Mouse (Mus musculus) left cerebral cortex, postnatal 14 days (tissue): ENCODE data around the gene Mrvi1. TPM values are rescaled to one million over a fixed set of nuclear protein-coding genes. Genes with fewer than 3 reads are reported as not detected.
"Not testable (repeated sequence)": the region's sequence is repeated elsewhere in the genome, so short reads cannot be mapped to it uniquely, and the experiment has no call there.

Source experiments
- DNase-seq, 2 experiments: peaks; one replicate each; pipeline ENCODE4 v3.0.0; 2021 to 2022; ENCODE audit warnings: low spot score in 2 of 2, mixed read lengths in 1 of 2
- intact Hi-C: fragments of 180-260 bp; cut with DNase I; formaldehyde crosslinking; loops from one replicate; pipeline ENCODE4 v1.15.1; 2025
- total RNA-seq, 2 experiments: library from RNA; stranded (reverse); gene quantifications; 2 replicates each; pipeline ENCODE4 v1.2.3; 2021

The Mrvi1 gene
- total RNA-seq, 2 experiments from 2014 or later, result 2.5 to 3.6 TPM

GRCm38 (mm10) chr7:110908209-110909144, 73.8 kb downstream of the Mrvi1 start:
- intact Hi-C loops, result no loop called here
- no peak for DNase-seq

- no peak for DNase-seq
- intact Hi-C loops, result no loop called here
Measured at GRCm38 (mm10) chr7:110906566-110906965, 75.7 kb downstream of the Mrvi1 start.

DNA sequence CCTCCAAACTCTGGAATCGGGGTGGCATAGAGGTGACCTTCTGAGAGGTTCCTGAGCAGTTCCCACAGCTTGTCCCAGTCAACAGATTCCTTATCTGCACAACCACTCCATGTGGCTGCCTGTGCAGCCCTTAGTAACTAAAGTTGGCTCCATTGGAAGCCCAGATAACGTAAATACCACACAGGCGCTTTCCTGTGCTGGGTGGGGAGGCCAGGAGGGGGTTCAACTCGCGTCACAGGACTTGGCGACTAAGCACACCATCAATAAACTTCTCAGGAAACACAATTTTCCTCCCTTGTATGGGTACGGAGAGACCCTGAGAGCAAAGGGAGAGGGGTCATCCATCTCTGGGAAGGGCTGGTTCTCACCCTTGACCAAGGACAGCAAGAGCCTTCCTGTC, 79.0 kb downstream of the Mrvi1 start:
- intact Hi-C loops, result no loop called here
- DNase-seq, result no peak

DNA sequence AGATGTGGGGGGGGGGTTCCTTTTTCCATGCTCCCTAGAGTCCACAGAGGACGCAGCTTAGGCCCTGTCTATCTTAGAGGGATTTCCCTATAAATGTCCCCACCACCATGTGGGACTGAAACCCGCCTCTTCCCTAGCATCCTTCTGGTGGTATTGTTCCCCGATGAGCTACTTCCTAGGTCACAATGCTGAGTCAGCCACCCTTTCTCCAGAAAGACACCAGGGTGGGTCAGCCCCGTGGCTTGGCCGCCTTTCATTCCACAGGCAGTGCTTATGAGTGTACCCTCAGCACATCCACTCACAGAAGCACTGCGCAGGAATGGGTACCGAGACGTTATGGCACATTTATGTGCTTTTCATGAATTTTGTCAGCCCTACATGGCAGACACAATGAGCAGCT, 85.1 kb downstream of the Mrvi1 start:
- intact Hi-C loops, result no loop called here
- DNase-seq, result no peak

- DNase-seq, result no peak
- intact Hi-C loops, result no loop called here
Measured at GRCm38 (mm10) chr7:110896453-110896852, 85.8 kb downstream of the Mrvi1 start.

DNA sequence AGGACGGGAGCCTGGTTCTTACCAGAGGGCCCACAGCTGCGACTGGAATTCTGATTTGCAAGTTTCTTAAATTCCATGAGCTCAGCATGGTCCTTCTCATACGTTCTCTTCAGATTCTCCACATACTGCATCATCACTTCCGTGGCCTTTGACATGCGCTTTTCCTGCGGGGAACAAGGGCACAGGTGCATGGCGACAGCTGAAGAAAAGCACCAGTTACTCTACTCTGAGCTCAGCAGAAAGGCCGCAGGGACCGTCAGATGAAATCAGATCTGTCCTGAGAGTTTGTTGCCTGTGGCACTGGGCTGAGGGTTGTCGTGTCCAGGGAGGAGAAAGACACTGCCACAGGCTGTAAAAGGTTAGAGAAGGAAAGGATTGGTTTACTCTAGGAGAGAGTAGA, 86.5 kb downstream of the Mrvi1 start:
- DNase-seq, intact Hi-C loops: not testable (repeated sequence)

GRCm38 (mm10) chr7:110894673-110895072, 87.6 kb downstream of the Mrvi1 start:
- no peak for DNase-seq
- intact Hi-C loops, result no loop called here

- no peak for DNase-seq
- intact Hi-C loops, result no loop called here
Measured at GRCm38 (mm10) chr7:110893943-110894610, 88.2 kb downstream of the Mrvi1 start.

DNA sequence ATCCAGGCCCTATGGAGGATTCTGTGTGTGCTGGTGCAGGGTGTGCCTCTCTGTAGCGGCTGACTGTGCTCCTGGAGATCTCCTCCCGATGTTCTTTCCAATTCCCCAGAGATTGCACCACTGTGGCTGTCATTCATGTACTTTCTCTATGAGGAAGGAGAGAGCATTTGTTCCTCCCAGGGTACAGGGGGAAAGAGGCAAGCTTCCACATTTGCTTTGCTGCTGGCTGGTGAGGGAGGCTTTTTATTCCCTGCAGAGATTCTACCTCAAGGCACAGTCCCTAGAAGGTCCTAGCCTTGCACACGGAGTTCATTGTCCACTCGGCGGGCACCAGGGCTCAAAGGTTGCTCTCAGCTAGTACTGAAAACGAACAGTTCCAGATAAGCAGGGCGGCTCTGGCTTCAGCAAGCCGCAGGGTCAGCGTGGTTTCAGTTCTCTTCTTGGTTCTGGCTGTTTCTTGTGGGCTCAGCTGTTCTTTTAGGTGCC, 90.7 kb downstream of the Mrvi1 start:
- peak; percentile 15 to 18 for DNase-seq
- intact Hi-C loops, result no loop called here

- no peak for DNase-seq
- intact Hi-C loops, result no loop called here
Measured at GRCm38 (mm10) chr7:110881746-110882333, 100.4 kb downstream of the Mrvi1 start.

- DNase-seq, result no peak
- intact Hi-C loops, result no loop called here
Measured at GRCm38 (mm10) chr7:110878028-110878427, 104.2 kb downstream of the Mrvi1 start.

DNA sequence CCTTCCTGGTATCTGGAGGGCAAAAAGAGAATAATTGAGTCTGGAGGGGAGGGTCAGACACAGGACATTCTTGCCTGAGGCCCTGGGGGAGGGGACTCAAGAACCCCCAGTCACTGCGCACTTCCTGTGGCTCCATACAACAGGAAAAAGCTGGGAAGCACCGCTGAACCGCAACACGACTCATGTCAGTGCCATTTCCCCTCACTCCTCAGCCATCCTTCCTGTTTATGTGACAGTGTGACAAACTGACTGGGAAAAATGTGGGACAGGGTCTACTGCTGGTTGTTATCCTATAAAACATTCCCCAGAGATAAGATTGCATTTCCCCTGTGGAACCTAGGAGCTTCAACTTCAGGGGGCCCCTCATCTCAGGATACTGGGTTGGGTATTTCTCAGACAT, 105.3 kb downstream of the Mrvi1 start:
- DNase-seq, result no peak
- intact Hi-C loops, result no loop called here

- DNase-seq, result no peak
- intact Hi-C loops, result no loop called here
Measured at GRCm38 (mm10) chr7:110868807-110869206, 113.5 kb downstream of the Mrvi1 start.

DNA sequence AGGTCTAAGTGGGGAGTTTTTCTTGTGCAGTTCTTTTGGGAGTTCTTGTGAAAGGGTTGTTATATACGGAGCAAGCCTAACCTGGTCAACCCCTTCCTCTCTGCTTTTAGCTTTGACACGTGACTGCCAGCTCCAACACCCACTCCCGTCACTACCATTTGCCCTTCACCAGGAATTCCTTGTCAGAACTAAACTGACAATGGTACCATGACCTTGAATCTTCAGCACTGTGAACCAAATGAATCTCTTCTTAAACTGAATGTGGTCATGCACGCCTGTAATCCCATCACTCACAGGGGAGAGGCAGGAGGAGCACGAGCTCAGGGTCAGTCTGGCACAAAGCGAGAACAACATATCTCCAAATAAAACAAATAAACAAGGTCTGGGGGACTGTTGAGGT, 115.1 kb downstream of the Mrvi1 start:
- DNase-seq, result no peak
- intact Hi-C loops, result no loop called here

DNA sequence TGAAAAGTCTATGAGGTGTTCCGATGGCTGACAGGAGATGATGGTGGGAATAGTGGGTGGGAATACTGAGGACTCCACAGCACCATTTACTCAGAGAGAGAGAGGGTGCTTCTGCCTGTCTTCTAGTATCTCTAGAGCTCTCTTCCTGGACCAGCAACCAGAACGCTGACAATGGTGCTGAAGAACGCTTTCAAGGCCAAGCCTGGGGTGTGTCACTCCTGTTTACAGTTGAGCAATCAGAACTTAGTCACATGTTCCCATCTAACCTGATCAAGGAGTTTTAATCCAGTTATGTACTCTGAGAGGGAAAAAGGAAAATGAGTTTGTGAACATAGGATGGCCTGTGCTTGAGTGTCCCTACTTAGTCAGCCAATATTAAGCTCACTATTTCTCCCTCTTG, 116.2 kb downstream of the Mrvi1 start:
- no peak for DNase-seq
- intact Hi-C loops, result no loop called here

DNA sequence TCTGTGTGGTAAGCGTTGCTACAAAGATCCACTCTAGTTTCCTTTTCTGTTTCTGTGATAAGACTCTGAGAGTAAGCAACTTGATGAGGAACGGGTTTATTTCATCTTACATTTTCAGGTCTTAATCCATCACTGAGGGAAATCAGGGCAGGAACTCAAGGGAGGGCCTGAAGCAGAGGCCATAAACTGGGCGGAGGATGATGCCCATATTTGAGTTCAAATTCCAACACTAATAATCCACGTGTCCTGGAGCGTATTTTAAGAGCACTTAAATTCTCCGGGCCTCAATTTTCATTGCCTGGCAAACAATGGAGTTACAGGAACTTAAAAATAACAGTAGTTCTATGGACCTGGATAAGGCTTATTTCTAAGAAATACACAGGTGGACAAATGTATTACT, 116.7 kb downstream of the Mrvi1 start:
- intact Hi-C loops, result no loop called here
- no peak for DNase-seq

GRCm38 (mm10) chr7:110865038-110865437, 117.2 kb downstream of the Mrvi1 start:
- DNase-seq, result no peak
- intact Hi-C loops, result no loop called here

DNA sequence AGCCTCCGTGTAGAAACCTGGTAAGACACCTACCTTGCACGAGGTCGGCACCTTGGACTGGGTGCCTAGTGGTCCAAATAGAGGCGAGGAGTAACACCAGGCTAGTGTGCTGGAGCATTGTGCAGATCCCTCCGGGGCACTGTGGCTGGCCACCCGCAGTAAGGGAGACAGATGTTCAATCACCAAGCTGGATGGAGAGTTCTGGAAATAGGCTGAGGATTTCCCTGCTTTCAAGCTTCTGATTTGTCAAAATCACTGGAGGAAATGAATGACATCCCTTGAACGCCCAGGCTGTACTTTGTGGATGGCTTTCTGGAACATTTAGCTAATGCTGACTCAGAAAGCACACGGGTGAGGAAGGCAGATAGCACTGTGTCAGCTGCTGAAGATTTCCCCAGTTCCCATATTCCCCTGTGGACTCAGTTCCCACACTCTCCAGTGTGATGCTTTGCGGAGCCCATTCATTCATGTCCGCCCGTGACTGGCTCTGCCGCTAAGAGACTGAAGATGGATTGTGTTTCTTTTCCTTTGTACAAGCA, 119.4 kb downstream of the Mrvi1 start, which contains the start of gene Lyve1:
Lyve1 (minus strand) TSS at position 489 of the 539 bp plus-strand sequence.
- DNase-seq, result no peak
- intact Hi-C loops, result no loop called here

- intact Hi-C loops, result no loop called here
Measured at GRCm38 (mm10) chr7:110860129-110860528, 122.1 kb downstream of the Mrvi1 start.

DNA sequence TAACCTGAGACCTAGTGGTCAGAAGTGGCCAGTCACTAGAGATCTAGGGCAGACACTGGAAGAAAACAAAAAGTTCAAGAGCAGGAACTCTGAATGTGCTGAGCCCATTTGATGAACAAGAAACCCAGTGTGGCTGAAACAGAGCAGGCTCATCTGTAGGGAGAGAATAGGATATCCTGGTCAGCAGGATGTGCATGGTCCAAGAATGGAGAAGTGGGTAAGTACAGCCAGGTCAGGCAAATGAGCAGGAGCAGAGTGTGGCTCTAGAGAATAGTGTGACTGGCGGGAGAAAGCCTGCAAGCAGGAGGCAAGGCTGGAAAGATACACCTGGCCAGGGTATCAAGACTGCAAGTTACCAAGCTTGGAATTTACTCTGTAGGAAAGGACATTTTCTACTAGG, 126.7 kb downstream of the Mrvi1 start:
- intact Hi-C loops, result no loop called here
- no peak for DNase-seq

More at GRCm38 (mm10) chr7:110860129-110860528, 122.1 kb downstream of the Mrvi1 start:
- no peak for DNase-seq
